Mouse (Mus musculus) lung, adult 2 months (tissue): ENCODE measurements around the gene Gdf11. TPM values are rescaled to one million over a fixed set of nuclear protein-coding genes. Genes with fewer than 3 reads are reported as not detected.

Experiments used
- DNase-seq: peaks from one replicate; pipeline ENCODE4 v3.0.0; 2022
- H3K4me1 ChIP-seq: fragments of 200-500 bp; 2 replicates; pipeline ENCODE4 v1.6.1; 2011; ENCODE audit warnings: low read length; ENCODE audit not compliant: control insufficient read depth, insufficient read depth
- H3K4me3 ChIP-seq: fragments of 200-500 bp; replicated peaks from 2 replicates; pipeline ENCODE3; 2011; ENCODE audit warnings: low read depth, mild to moderate bottlenecking, control low read depth, low read length; ENCODE audit errors: extremely low read depth
- CTCF ChIP-seq: fragments of 200-500 bp; IDR thresholded peaks from 2 replicates; pipeline ENCODE4 v1.5.1; 2011; ENCODE audit warnings: mild to moderate bottlenecking, low read length, control low read depth; ENCODE audit not compliant: insufficient read depth
- POLR2A ChIP-seq: fragments of 200-500 bp; IDR thresholded peaks from 2 replicates; pipeline ENCODE4 v1.6.1; 2011; ENCODE audit warnings: low read depth, mild to moderate bottlenecking, control low read depth, low read length, borderline replicate concordance; ENCODE audit errors: extremely low read depth
- WGBS: fragments of 180-500 bp; shearing (Covaris S2); methylation state at CpG from one replicate; pipeline ENCODE4 v1.1.7; 2018; 5-methylcytosine and 5-hydroxymethylcytosine counted together
- polyA plus RNA-seq: library from polyadenylated mRNA; depleted of rRNA; stranded (reverse); fragments of >200 nt; gene quantifications from 2 replicates; pipeline ENCODE4 v1.2.3, GENCODE M21; 2012

The Gdf11 gene
- polyA plus RNA-seq, 1 experiment, result 0.99 TPM

DNA sequence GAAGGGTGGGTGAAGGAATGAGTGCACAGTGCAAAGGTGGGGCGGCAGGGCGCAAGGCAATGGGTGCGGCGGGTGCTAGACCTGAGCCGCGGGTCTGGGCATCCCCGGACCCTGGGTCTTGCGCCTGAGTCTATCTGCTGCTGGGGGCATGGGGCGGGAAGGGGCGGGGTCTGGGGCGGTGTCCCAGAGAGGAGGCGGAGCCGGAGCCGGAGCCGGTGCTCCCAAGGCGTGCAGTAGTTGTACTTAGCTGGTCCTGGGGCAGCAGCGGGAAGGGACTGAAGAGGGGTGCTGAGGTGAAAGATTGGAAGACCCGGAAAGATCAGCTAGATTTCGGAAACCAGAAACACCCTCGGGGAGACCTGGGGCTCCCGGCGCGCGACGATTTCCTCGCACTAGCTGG lies 42.1 kb upstream of the Gdf11 start, which contains the start of gene Itga7:
Gene Itga7 (plus strand): TSS at position 245 of the 400 bp plus-strand sequence.
- H3K4me1 ChIP-seq, result peaks cover 7% of the 10 kb centered on the region; the same call in 1 of the 2 replicates
- DNase-seq, result peak; percentile 42
- no peak for TF ChIP-seq CTCF
- TF ChIP-seq POLR2A, result 0 out of 2 replicates have a peak, but pooled peaks have one; percentile 12
- peak within 1 kb of the TSS; percentile 46 for H3K4me3 ChIP-seq
- WGBS, result 1% methylated on average over 26 of the region's 26 CpGs

DNA sequence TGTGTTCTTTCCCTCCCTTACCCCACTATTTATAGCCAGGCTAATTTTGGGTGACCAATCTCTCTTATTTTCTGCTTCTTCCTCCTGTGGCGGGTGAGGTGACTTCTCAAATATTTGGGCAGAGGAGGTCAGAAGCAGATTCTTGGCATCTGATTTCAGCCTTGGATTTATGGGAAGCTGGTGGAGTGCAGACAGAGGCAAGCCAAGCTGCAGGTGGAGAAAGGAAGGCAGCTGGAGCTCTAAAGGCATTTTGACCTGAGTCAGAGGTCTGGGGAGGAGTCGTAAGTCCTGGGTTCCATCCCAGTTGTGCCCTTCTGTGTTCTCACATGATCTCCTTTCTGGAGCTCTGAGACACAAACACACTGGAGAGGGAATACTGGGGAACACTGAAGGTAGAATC lies 39.9 kb upstream of the Gdf11 start:
- Histone ChIP-seq H3K4me1 (peaks cover 7% of the 10 kb centered on the region; the same call in 1 of the 2 replicates), H3K4me3 (no peak overlapping the region)
- no peak for TF ChIP-seq POLR2A
- no peak for TF ChIP-seq CTCF
- DNase-seq, result no peak
- WGBS, result 46% methylated on average over 2 of the region's 2 CpGs

GRCm38 (mm10) chr10:128929638-128930378 lies 38.3 kb upstream of the Gdf11 start:
- Histone ChIP-seq H3K4me3 (no peak overlapping the region), H3K4me1 (peaks cover 7% of the 10 kb centered on the region; the same call in 1 of the 2 replicates)
- no peak for TF ChIP-seq POLR2A
- TF ChIP-seq CTCF, result no peak
- peak; percentile 56 for DNase-seq
- WGBS, result 53% methylated on average over 7 of the region's 7 CpGs

DNA sequence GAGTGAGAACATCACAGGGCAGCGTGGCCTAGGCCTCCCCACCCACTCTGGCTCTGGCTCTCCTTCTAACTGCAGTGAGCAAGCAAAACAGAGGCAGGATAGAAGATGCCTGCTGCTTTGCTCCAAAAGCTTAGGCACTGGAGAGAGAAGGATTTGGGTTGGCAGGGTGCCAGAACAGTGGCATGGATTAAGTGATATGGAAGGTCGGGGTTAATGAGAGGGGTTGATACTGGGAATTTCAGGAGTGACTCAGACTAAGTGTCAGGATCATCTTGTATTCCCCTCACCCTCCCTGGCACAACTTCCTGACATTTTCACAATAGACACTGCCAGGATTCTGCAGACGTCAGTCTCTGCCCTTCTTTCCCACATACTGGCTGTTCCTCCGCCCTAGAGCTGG lies 36.8 kb upstream of the Gdf11 start:
- 34% methylated on average over 4 of the region's 4 CpGs for WGBS
- Histone ChIP-seq H3K4me3 (no peak overlapping the region), H3K4me1 (peaks cover 4% of the 10 kb centered on the region; the same call in 1 of the 2 replicates)
- TF ChIP-seq POLR2A, result no peak
- TF ChIP-seq CTCF, result no peak
- no peak for DNase-seq

- WGBS, result 46% methylated on average over 9 of the region's 9 CpGs
- TF ChIP-seq CTCF (no peak), POLR2A (no peak)
- no peak for DNase-seq
- H3K4me1 ChIP-seq, result peaks cover 11% of the 10 kb centered on the region; the same call in 1 of the 2 replicates
- H3K4me3 ChIP-seq, result peak within 1 kb of the TSS; percentile 89
These were observed 32.4 kb upstream of the Gdf11 start, which contains the start of gene Bloc1s1 for GRCm38 (mm10) chr10:128923935-128924334. Bloc1s1 (minus strand) TSS chr10:128924035.

- H3K4me1 ChIP-seq, result peaks cover 11% of the 10 kb centered on the region; the same call in 1 of the 2 replicates
- 1% methylated on average over 42 of the region's 42 CpGs for WGBS
- TF ChIP-seq POLR2A (peak; percentile 84; the same call in 1 of the 2 replicates), CTCF (no peak)
- peak; percentile 97 for DNase-seq
- peak overlapping the region; percentile 89 for H3K4me3 ChIP-seq
These were observed 31.6 kb upstream of the Gdf11 start for GRCm38 (mm10) chr10:128923013-128923691.

DNA sequence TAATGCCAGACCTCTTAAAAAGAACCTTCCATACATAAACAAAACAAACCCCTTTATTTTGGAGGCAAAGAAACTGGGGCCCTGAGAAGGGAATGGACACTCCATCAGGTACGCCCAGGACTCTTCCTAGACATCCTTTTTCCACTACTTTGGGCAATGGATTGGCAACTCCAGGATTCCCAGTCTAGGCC lies 31.2 kb upstream of the Gdf11 start, which contains the start of gene Rdh5:
Gene Rdh5 (minus strand): TSS at position 67 of the 191 bp plus-strand sequence.
- 23% methylated on average over 1 of the region's 1 CpGs for WGBS
- peaks cover 11% of the 10 kb centered on the region; the same call in 1 of the 2 replicates for H3K4me1 ChIP-seq
- DNase-seq, result no peak
- peak within 1 kb of the TSS; percentile 89 for H3K4me3 ChIP-seq
- no peak for TF ChIP-seq POLR2A
- TF ChIP-seq CTCF, result no peak

DNA sequence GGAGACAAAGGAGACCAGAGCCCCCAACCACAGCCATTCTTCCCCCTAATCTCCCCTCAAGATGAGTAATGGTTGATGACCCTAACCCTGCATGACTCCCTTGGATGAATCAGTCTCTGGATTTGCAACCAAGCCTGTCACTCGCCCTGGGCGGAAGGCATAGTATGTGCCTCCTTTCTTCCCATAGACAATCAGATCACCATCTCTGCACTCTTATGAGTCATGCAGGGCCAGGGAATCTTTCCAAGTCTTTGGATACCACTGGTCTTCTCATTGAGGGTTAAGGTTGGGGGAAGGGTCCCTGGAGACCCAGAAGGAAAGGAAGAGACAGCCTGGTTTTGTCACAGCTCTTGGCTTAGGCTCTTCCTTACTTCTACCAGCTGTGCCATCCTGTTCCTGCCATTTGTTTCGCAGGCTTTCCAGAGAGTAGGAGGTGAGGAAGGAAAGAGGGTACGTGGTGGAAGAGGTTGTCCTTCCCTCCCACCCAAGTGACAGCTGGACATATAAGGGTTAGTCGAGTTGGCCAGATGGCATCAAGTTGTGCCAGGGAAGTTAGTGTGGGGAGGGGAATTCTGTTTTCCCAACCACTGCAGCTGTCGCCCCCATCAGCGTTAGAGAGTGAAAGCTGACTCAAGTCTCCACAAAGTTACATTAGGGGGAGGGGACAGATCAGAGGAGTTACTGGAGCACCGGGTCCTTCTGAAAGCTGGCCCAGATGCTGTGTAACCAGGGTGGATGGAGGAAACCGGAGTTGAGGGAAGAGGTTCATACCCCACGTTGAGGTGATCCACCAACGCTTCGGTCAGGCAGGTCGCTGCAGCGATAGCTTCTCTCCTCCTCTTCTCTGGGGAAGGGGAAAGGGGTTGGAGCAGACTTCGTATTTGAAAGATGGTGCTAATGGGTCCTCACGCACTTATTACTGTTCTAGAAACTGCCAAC lies 30.6 kb upstream of the Gdf11 start:
- DNase-seq, result no peak
- 60% methylated on average over 16 of the region's 16 CpGs for WGBS
- no peak for TF ChIP-seq CTCF
- no peak for TF ChIP-seq POLR2A
- Histone ChIP-seq H3K4me3 (no peak overlapping the region), H3K4me1 (peaks cover 11% of the 10 kb centered on the region; the same call in 1 of the 2 replicates)

DNA sequence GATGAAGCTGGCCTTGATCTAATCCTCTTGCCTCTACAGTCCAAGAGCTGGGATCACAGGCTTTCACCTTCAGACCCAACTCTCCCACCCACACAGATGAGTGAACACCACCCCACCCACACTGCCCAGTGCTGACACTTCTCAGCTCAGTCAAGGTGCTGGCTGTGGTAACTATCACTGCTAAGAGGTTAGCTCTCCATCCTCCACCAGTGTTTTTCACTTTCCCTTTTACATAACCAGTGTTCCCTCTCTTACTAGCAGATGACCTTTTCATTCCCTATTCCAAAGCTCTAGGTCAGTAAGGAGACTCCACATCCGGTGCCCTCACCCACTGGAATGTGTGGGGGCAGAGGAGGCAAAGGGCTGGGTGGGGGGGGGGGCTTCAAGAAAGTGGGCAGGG lies 29.7 kb upstream of the Gdf11 start:
- Histone ChIP-seq H3K4me3 (no peak overlapping the region), H3K4me1 (peaks cover 11% of the 10 kb centered on the region; the same call in 1 of the 2 replicates)
- WGBS, result 46% methylated on average over 1 of the region's 1 CpGs
- DNase-seq, result no peak
- no peak for TF ChIP-seq POLR2A
- no peak for TF ChIP-seq CTCF
